22 mouse cellular contexts compared by ENCODE assay signal in the genomic region with DNA sequence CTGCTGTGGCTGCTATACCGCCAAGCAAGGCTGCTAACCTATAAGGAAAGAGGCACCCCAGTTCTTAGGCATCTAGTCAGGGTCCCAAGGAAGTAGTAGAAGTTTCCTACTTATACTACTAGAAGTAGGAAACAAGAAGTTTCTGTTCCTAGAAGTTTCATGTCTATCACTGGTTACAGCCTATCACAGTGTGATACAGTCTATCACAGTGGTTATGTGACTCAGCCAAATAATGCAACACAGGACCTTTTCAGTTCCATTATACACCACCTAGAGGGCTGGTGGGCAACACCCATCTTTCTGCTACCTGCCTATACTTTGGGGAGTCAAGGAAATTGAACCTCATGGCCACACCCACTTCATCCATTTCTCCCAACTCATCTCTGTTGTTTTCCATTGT.
A peak's percentile ranks its signal among the peaks of the same experiment; 100 is the strongest.
DNase-seq lines count a peak whose midpoint lies in the region; ATAC-seq and TF ChIP-seq lines count a peak whose summit lies in the region.
"Had no signal": no experiment of that assay in that cellular context is flagged by ENCODE, and none has a peak within 500 bp of the region (broad histone marks: within the 10 kb centered on the region; RNA-seq: fewer than 3 reads in every experiment).

No protein-coding gene starts in this region.

- no peaks in the 10 kb centered on the region for H3K27me3 ChIP-seq in midbrain, postnatal 0 days (ENCODE audit: insufficient read depth, low read length)
- no peaks in the 10 kb centered on the region for H3K27me3 ChIP-seq in forebrain, postnatal 0 days (ENCODE audit: insufficient read depth, low read length)
- H3K27me3 ChIP-seq: CH12.LX, Patski had no signal

- H3K4me3 ChIP-seq in midbrain, postnatal 0 days (ENCODE audit: low read depth, low read length) = no peak overlapping the region
- H3K4me3 ChIP-seq in forebrain, postnatal 0 days (ENCODE audit: low read depth, low read length) = no peak overlapping the region

- H3K36me3 ChIP-seq in midbrain, postnatal 0 days (ENCODE audit: insufficient read depth, low read length) = no peaks in the 10 kb centered on the region
- H3K36me3 ChIP-seq in forebrain, postnatal 0 days (ENCODE audit: insufficient read depth) = no peaks in the 10 kb centered on the region
- H3K36me3 ChIP-seq: G1E had no signal

- TF ChIP-seq CTCF in midbrain, postnatal 0 days (IDR thresholded peaks at IDR 0.05) = no peak
- no peak for TF ChIP-seq CTCF in forebrain, postnatal 0 days (IDR thresholded peaks at IDR 0.05; ENCODE audit: low read depth)

- H3K4me2 ChIP-seq in midbrain, postnatal 0 days (ENCODE audit: low read depth, low read length, poor library complexity, severe bottlenecking) = no peak overlapping the region
- H3K4me2 ChIP-seq in forebrain, postnatal 0 days (ENCODE audit: low read depth) = no peak overlapping the region

- 100% methylated on average over 1 of the region's 1 CpGs for WGBS in midbrain, postnatal 0 days
- 100% methylated on average over 1 of the region's 1 CpGs for WGBS in forebrain, postnatal 0 days

- H3K9ac ChIP-seq in midbrain, postnatal 0 days (replicated peaks; ENCODE audit: low read length, poor library complexity, severe bottlenecking) = no peak overlapping the region
- H3K9ac ChIP-seq in forebrain, postnatal 0 days = no peak overlapping the region

- DNase-seq in midbrain, postnatal 0 days (ENCODE audit: low spot score) = no peak
- no peak for DNase-seq in cerebellum, adult 11-12 months
- no peak for DNase-seq in forebrain, postnatal 0 days
- DNase-seq in cerebellum, postnatal 25 days = no peak
- DNase-seq: adrenal gland, adult 2 months; adrenal gland, adult 8-10 months; adrenal gland, postnatal 10 days; adrenal gland, postnatal 14 days; adrenal gland, postnatal 25 days; adrenal gland, postnatal 36 days; B cell, adult 2 months; cerebellum, adult 11 months; cerebellum, adult 18-20 months had no signal

- H3K4me1 ChIP-seq in midbrain, postnatal 0 days (ENCODE audit: insufficient read depth, low read length) = no peaks in the 10 kb centered on the region
- no peaks in the 10 kb centered on the region for H3K4me1 ChIP-seq in forebrain, postnatal 0 days (ENCODE audit: insufficient read depth)

- no peaks in the 10 kb centered on the region for H3K9me3 ChIP-seq in midbrain, postnatal 0 days (ENCODE audit: low read length)
- H3K9me3 ChIP-seq in forebrain, postnatal 0 days (ENCODE audit: low read length) = no peaks in the 10 kb centered on the region

- H3K27ac ChIP-seq in midbrain, postnatal 0 days (ENCODE audit: low read depth, low read length) = no peak overlapping the region
- no peak overlapping the region for H3K27ac ChIP-seq in forebrain, postnatal 0 days (ENCODE audit: low read depth, low read length)

- ATAC-seq in common myeloid progenitor, adult 5-6 weeks (replicated peaks; ENCODE audit: low read depth, poor library complexity, severe bottlenecking) = 0 out of 2 replicates have a peak, but pooled peaks have one; percentile 32
- peak; percentile 82 for ATAC-seq in granulocyte monocyte progenitor cell, adult 5-6 weeks (replicated peaks; ENCODE audit: poor library complexity, severe bottlenecking)
- ATAC-seq in megakaryocyte, adult 5-6 weeks (ENCODE audit: poor library complexity, severe bottlenecking) = peak; percentile 33; the same call in 1 of the 2 replicates
- peak; percentile 70 for ATAC-seq in megakaryocyte progenitor cell, adult 5-6 weeks (replicated peaks; ENCODE audit: poor library complexity)
- ATAC-seq in midbrain, postnatal 0 days (ENCODE audit: low FRiP score) = no peak
- ATAC-seq in forebrain, postnatal 0 days = no peak
- ATAC-seq: activated CD4-positive, CD25-positive, alpha-beta regulatory T cell, adult 4 months; CD4-positive, CD25-positive, alpha-beta regulatory T cell, adult 4 months; Patski had no signal

Comparison
In these comparisons a context has a peak if more than half of its experiments do, and no peak if none do; other contexts are left out.
1. ATAC-seq: peak in common myeloid progenitor, adult 5-6 weeks (single experiment), granulocyte monocyte progenitor cell, adult 5-6 weeks (single experiment), megakaryocyte, adult 5-6 weeks (single experiment) and megakaryocyte progenitor cell, adult 5-6 weeks (single experiment); none in midbrain, postnatal 0 days (single experiment) and forebrain, postnatal 0 days (single experiment).